Mouse (Mus musculus) stomach, embryonic 14.5 days (tissue): Measurements from ENCODE around the gene Gm5129. TPM values are rescaled to one million over a fixed set of nuclear protein-coding genes. Genes with fewer than 3 reads are reported as not detected.

Experiments
- ATAC-seq: fragments of 200-750 bp; cut with Nextera tagmentation; 2 replicates; pipeline ENCODE4 v1.8.0; 2017; ENCODE audit warnings: low read depth, moderate TSS enrichment; ENCODE audit not compliant: insufficient number of reproducible peaks, insufficient read depth, low FRiP score
- H3K27ac ChIP-seq: fragments of 300-500 bp; sonication (generic); 2 replicates; pipeline ENCODE4 v1.5.1; 2014; ENCODE audit warnings: mild to moderate bottlenecking, low read length, moderate library complexity, mixed read lengths
- H3K27me3 ChIP-seq: fragments of 300-500 bp; sonication (generic); 2 replicates; pipeline ENCODE4 v1.6.1; 2014; ENCODE audit warnings: low read length, control low read depth, mixed read lengths; ENCODE audit not compliant: control insufficient read depth, insufficient read depth
- H3K36me3 ChIP-seq: fragments of 300-500 bp; sonication (generic); 2 replicates; pipeline ENCODE4 v1.6.1; 2014; ENCODE audit warnings: mild to moderate bottlenecking, control low read depth, low read length, moderate library complexity, mixed read lengths; ENCODE audit not compliant: control insufficient read depth, insufficient read depth
- H3K4me1 ChIP-seq: fragments of 300-500 bp; sonication (generic); 2 replicates; pipeline ENCODE4 v1.6.1; 2014; ENCODE audit warnings: low read length, control low read depth, mixed read lengths; ENCODE audit not compliant: control insufficient read depth, insufficient read depth
- H3K4me2 ChIP-seq: fragments of 300-500 bp; sonication (generic); replicated peaks from 2 replicates; pipeline ENCODE4 v1.6.1; 2014; ENCODE audit warnings: low read depth, low read length, control low read depth
- H3K4me3 ChIP-seq: fragments of 300-500 bp; sonication (generic); 2 replicates; pipeline ENCODE4 v1.5.1; 2014; ENCODE audit warnings: low read depth, low read length, control low read depth
- H3K9ac ChIP-seq: fragments of 300-500 bp; sonication (generic); replicated peaks from 2 replicates; pipeline ENCODE4 v1.6.1; 2014; ENCODE audit warnings: low read depth, mild to moderate bottlenecking, control low read depth, low read length, moderate library complexity, mixed read lengths
- H3K9me3 ChIP-seq: fragments of 300-500 bp; sonication (generic); 2 replicates; pipeline ENCODE4 v1.6.1; 2016; ENCODE audit warnings: low read depth, low read length, control low read depth; ENCODE audit not compliant: control insufficient read depth
- WGBS: fragments of 180-500 bp; shearing (Covaris S2); extraction: QIAGEN DNeasy Blood & Tissue Kit; methylation state at CpG from one replicate; pipeline ENCODE4 v1.1.7; 2014; 5-methylcytosine and 5-hydroxymethylcytosine counted together
- polyA plus RNA-seq: library from polyadenylated mRNA; unstranded; fragments of >200 nt; fragmentation: Nextera tagmentation; extraction: Ambion mirVana; gene quantifications from 2 replicates; pipeline ENCODE4 v1.2.1, GENCODE M21; 2014

The Gm5129 gene
- polyA plus RNA-seq, 1 experiment from 2014 or later, result not detected

DNA sequence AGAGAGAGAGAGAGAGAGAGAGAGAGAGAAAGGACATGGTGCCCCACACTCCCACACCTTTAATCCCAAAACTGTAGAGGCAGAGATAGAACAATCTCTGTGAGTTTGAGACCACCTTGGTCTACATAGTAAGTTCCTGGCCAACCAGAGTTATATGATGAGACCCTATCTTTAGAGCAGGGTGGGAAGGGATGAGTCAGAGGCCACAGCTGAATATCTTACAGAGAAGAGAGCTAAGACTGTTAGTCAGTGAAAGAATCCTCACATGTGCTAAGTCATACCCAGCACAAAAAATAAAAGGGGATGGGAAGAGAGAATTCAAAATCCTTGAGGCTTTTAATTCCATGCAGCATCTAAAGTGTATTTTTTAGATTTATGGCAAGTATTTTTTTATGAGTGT lies 24.1 kb downstream of the Gm5129 start:
- no peak overlapping the region for H3K4me3 ChIP-seq
- H3K9ac ChIP-seq, result no peak overlapping the region
- H3K9me3 ChIP-seq, result no peaks in the 10 kb centered on the region
- no peaks in the 10 kb centered on the region for H3K36me3 ChIP-seq
- ATAC-seq, result no peak
- no peak overlapping the region for H3K27ac ChIP-seq
- H3K27me3 ChIP-seq, result no peaks in the 10 kb centered on the region
- no peaks in the 10 kb centered on the region for H3K4me1 ChIP-seq
- no peak overlapping the region for H3K4me2 ChIP-seq

DNA sequence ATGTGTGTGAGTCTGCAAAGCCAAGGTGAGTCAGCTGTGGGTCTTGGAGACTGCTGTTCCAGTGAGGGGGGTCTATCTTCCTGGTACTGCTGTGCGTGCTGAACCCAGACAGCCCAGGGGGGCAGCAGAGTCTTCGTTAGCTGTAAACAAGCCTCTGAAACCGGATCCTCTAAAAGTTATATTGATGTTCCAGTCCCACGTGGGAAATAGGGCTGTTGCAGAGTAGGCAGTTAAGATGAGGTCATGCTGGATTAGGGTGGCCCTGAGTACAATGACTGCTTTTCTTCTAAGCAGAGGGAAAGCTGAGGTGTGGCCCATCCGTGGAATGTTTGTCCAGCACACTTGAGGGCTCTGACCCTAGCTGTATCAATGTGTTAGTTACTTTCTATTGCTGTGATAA lies 27.5 kb downstream of the Gm5129 start:
- Histone ChIP-seq H3K4me3 (no peak overlapping the region), H3K27me3 (no peaks in the 10 kb centered on the region), H3K36me3 (no peaks in the 10 kb centered on the region), H3K9me3 (no peaks in the 10 kb centered on the region), H3K4me2 (no peak overlapping the region), H3K9ac (no peak overlapping the region), H3K4me1 (no peaks in the 10 kb centered on the region), H3K27ac (no peak overlapping the region)
- WGBS, result 6% methylated on average over 5 of the region's 5 CpGs
- peak; percentile 92 for ATAC-seq

DNA sequence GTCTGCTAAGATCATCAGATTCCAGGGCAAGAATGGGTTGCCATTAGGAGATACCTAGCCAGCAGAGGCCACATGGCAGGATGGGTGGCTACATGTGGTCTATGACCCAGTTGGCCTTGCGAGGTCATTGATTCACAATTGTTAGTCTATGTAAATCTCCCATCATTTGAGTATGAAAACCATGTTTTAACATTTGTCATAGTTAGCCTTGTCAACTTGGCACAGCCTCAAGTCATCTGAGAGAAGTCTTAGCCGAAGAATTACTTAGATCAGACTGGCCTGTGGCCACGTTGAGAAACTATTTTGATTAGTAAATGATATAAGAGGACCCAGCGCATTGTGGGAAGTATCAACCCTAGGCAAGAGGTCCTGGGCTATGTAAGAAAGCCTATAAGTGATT lies 28.5 kb downstream of the Gm5129 start:
- no peaks in the 10 kb centered on the region for H3K27me3 ChIP-seq
- no peak overlapping the region for H3K27ac ChIP-seq
- no peaks in the 10 kb centered on the region for H3K4me1 ChIP-seq
- H3K36me3 ChIP-seq, result no peaks in the 10 kb centered on the region
- WGBS, result 78% methylated on average over 4 of the region's 4 CpGs
- H3K4me3 ChIP-seq, result no peak overlapping the region
- H3K9ac ChIP-seq, result no peak overlapping the region
- no peaks in the 10 kb centered on the region for H3K9me3 ChIP-seq
- no peak overlapping the region for H3K4me2 ChIP-seq
- ATAC-seq, result no peak

DNA sequence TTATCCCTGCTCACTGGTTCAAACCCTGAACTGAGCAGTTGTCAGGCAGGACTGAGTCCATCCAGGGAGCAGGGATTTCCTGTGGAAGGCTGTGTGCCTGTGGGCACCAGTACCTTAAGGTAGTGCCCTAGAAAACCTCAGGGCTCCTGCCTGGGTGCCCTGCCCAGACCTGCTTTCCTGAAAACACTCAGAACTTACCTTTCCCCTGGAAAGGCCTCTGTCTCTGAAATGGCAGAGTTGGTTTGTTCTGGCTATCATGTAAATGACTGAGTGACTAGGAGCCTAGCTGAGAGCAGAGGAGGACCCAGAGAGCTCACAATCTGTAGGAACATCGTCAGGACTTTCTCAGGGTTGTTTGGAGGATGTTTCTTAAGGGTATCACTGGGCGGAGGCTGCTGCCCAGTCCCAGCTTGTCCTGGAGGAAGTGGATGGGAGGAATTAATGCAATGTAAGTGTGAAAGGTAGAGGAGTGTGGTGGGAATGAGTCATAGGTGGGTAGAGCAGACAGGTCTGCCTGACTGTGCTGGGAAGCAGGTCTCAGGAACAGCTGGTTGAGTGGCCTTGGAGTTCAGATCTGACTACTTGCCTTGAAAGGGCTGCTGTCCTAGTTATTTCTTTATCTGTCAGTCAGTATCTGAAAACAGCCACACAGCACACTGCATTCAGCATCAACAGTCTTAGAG lies 36.1 kb downstream of the Gm5129 start:
- no peak overlapping the region for H3K27ac ChIP-seq
- no peak overlapping the region for H3K4me2 ChIP-seq
- no peak for ATAC-seq
- H3K4me1 ChIP-seq, result no peaks in the 10 kb centered on the region
- 67% methylated on average over 2 of the region's 2 CpGs for WGBS
- H3K9ac ChIP-seq, result no peak overlapping the region
- no peaks in the 10 kb centered on the region for H3K9me3 ChIP-seq
- no peaks in the 10 kb centered on the region for H3K27me3 ChIP-seq
- H3K4me3 ChIP-seq, result no peak overlapping the region
- no peaks in the 10 kb centered on the region for H3K36me3 ChIP-seq

DNA sequence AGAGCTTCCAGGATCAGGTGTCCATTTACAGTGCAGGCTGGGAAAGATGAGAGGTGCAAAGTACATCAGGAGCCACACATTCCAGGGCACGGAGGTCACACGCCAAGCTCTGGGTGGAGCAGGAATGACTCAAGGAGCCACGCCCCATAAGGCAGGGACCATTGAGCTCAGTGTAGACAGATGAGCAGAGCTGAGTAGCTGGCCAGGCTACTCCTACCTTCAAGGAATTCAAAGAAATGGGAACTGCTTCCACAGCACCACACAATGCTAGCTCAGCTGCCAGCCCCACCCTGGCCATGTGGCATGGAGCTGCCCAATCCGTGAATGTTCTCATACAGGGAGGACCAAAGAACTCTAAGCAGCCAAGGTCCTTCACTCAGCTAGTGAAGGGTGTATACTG lies 37.2 kb downstream of the Gm5129 start:
- no peak overlapping the region for H3K4me2 ChIP-seq
- H3K27ac ChIP-seq, result no peak overlapping the region
- no peaks in the 10 kb centered on the region for H3K4me1 ChIP-seq
- H3K36me3 ChIP-seq, result no peaks in the 10 kb centered on the region
- no peak overlapping the region for H3K4me3 ChIP-seq
- H3K9ac ChIP-seq, result no peak overlapping the region
- WGBS, result 73% methylated on average over 4 of the region's 4 CpGs
- no peaks in the 10 kb centered on the region for H3K9me3 ChIP-seq
- H3K27me3 ChIP-seq, result no peaks in the 10 kb centered on the region
- peak; percentile 57 for ATAC-seq

DNA sequence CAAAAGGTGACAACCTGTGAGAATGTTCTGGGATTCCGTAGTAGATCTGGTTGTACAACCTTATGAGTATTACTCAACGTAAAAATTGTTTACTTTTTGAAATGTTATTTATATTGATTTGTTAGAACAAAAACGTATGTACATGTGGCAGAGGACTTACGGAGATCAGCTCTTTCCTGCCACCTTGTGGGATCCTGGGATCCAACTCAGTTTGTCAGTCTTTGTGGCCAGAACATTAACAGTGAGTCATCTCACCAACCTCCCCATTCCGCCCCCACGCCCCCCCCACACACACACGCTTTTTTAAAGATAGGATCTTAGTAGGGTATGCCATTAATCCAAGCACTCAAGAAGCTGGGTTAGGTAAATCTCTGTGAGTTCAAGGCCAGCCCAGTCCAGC lies 47.4 kb downstream of the Gm5129 start:
- H3K9me3 ChIP-seq, result no peaks in the 10 kb centered on the region
- no peak overlapping the region for H3K9ac ChIP-seq
- H3K4me2 ChIP-seq, result no peak overlapping the region
- H3K27me3 ChIP-seq, result no peaks in the 10 kb centered on the region
- no peak overlapping the region for H3K4me3 ChIP-seq
- no peaks in the 10 kb centered on the region for H3K36me3 ChIP-seq
- no peak overlapping the region for H3K27ac ChIP-seq
- no peak for ATAC-seq
- WGBS, result 43% methylated on average over 7 of the region's 7 CpGs
- H3K4me1 ChIP-seq, result no peaks in the 10 kb centered on the region

DNA sequence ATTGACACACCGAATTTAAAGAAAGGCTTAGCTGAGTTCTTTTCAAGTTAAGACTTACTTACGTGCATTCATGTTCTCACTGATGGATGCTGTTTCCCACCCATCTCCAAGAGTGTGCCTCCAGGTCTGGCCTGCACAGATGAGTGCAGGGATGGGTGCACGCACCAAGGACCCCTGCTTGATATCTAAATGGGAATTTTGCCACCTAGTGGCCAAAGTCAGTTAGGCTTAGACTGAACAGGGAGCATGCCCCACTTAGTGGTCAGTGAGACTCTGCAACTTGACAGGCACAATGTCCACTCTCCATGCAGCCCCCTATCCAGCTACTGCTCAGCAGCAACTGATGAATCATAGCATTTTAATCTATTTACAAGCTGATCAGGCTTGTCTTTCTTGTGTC lies 48.1 kb downstream of the Gm5129 start:
- Histone ChIP-seq H3K36me3 (no peaks in the 10 kb centered on the region), H3K4me3 (no peak overlapping the region), H3K9ac (no peak overlapping the region), H3K4me2 (no peak overlapping the region), H3K4me1 (no peaks in the 10 kb centered on the region), H3K9me3 (no peaks in the 10 kb centered on the region), H3K27me3 (no peaks in the 10 kb centered on the region), H3K27ac (no peak overlapping the region)
- 46% methylated on average over 3 of the region's 3 CpGs for WGBS
- no peak for ATAC-seq

Other genes starting within 250 kb of the Gm5129 start
- 22.4 and 24.3 TPM in 2 replicates for gene Ube3c, start 166.7 kb downstream of the Gm5129 start, polyA plus RNA-seq
- gene Dnajb6, start 248 bp downstream of the Gm5129 start, polyA plus RNA-seq, result 128 and 142 TPM in 2 replicates